Mouse (Mus musculus) olfactory bulb, adult 2 months (tissue): ENCODE results near the gene Prkar2b.

ENCODE experiments used
- CTCF ChIP-seq: fragments of 200-500 bp; IDR thresholded peaks from 2 replicates; pipeline ENCODE4 v1.5.1; 2012; ENCODE audit warnings: low read depth, mild to moderate bottlenecking, low read length, moderate library complexity; ENCODE audit not compliant: insufficient read depth
- POLR2A ChIP-seq: fragments of 200-500 bp; IDR thresholded peaks from 2 replicates; pipeline ENCODE4 v1.6.1; 2012; ENCODE audit warnings: mild to moderate bottlenecking, low read depth, low read length, moderate library complexity; ENCODE audit not compliant: insufficient read depth

GRCm38 (mm10) chr12:32017636-32018375 is 43.3 kb downstream of the Prkar2b start:
- TF ChIP-seq CTCF: no peak
- no peak for TF ChIP-seq POLR2A
